Mouse (Mus musculus) megakaryocyte, embryonic 14.5 days (primary cell): ENCODE results near the gene Ube2h.

ENCODE experiments used
- FLI1 ChIP-seq: IDR thresholded peaks from 2 replicates; pipeline ENCODE4 v1.6.1; 2012; ENCODE audit warnings: low read length, inconsistent platforms, mixed read lengths
- GATA1 ChIP-seq: IDR thresholded peaks from 3 replicates; pipeline ENCODE4 v1.6.1; 2012; ENCODE audit warnings: mixed read lengths, low read length, inconsistent platforms, borderline replicate concordance

GRCm38 (mm10) chr6:30351290-30351689 is 47.0 kb upstream of the Ube2h start:
- TF ChIP-seq GATA1 (no peak), FLI1 (no peak)
